In the genomic region with DNA sequence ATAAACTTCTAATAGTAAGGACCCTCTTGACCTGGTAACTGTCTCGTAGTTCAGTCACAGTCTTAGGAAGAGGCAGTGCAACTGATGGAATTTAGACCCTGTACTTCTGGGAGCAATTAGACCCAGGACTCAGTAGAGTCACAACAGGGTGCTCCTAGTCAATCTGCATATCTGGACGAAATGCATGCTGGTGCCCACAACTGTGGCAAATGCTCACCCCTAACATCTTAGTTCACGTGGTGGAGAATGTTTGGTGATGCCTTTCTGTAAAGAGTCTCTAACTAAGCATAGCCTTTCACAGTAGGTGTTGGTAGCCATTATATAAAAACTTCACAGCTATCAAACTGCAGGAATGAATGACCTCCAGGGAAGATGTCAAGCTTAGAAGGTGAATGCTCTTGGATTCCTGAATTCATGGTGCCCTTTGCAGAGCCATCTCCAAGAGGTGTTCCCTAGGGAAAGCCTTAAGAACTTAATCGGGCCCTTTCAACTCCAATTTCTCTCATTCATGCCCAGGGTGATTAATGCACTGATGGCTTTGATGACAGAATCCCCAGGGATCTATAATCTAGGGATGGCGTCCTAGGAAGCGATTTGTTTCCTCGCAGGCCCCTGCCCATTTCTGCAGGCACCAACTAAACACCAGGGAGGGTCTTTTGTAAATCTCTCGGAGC, we compare ENCODE assay signal across 30 mouse cellular contexts. TPM values are rescaled to one million over a fixed set of nuclear protein-coding genes. Genes with fewer than 3 reads are reported as not detected.
DNase-seq lines count a peak whose midpoint lies in the region; ATAC-seq and TF ChIP-seq lines count a peak whose summit lies in the region.
"Had no signal": no experiment of that assay in that cellular context is flagged by ENCODE, and none has a peak within 500 bp of the region (broad histone marks: within the 10 kb centered on the region; RNA-seq: fewer than 3 reads in every experiment).

No protein-coding gene starts in this region.

- WGBS in midbrain, embryonic 10.5 days, result 21% methylated on average over 8 of the region's 8 CpGs
- WGBS in midbrain, postnatal 0 days, result 26% methylated on average over 8 of the region's 8 CpGs
- 17% methylated on average over 8 of the region's 8 CpGs for WGBS in midbrain, embryonic 12.5 days
- 18% methylated on average over 8 of the region's 8 CpGs for whole genome bisulfite sequencing in midbrain, embryonic 15.5 days
- WGBS in midbrain, embryonic 14.5 days, result 11% methylated on average over 8 of the region's 8 CpGs

- TF ChIP-seq CTCF in midbrain, postnatal 0 days (IDR thresholded peaks at IDR 0.05), result no peak

- peak; percentile 17 for DNase-seq in embryo, embryonic 10.5 days (ENCODE audit: low spot score)
- no peak for DNase-seq in embryo, embryonic 10 days (ENCODE audit: low spot score)
- DNase-seq in midbrain, embryonic 10.5 days (ENCODE audit: low spot score), result peak; percentile 35
- DNase-seq in midbrain, postnatal 0 days (ENCODE audit: low spot score), result no peak
- DNase-seq in midbrain, embryonic 14.5 days, result peak; percentile 19
- no peak for DNase-seq in cerebellum, postnatal 25 days
- DNase-seq: adrenal gland, adult 8-10 months; adrenal gland, postnatal 14 days; adrenal gland, postnatal 36 days; B cell, adult 2 months; cerebellum, adult 11-12 months; cerebellum, adult 2 months; cerebellum, adult 9-10 months; cerebellum, postnatal 10 days; cerebellum, postnatal 36 days; embryo, embryonic 11 days had no signal

- H3K27ac ChIP-seq in midbrain, embryonic 10.5 days (replicated peaks), result no peak overlapping the region
- no peak overlapping the region for H3K27ac ChIP-seq in midbrain, postnatal 0 days (ENCODE audit: low read depth, low read length)
- H3K27ac ChIP-seq in midbrain, embryonic 12.5 days (replicated peaks), result no peak overlapping the region
- H3K27ac ChIP-seq in midbrain, embryonic 15.5 days, result no peak overlapping the region
- no peak overlapping the region for H3K27ac ChIP-seq in midbrain, embryonic 14.5 days (replicated peaks; ENCODE audit: low read depth, low read length)
- H3K27ac ChIP-seq: embryonic facial prominence, embryonic 13.5 days; embryonic facial prominence, embryonic 15.5 days; forebrain, embryonic 10.5 days; forebrain, embryonic 12.5 days had no signal

- no peak overlapping the region for H3K4me2 ChIP-seq in midbrain, postnatal 0 days (ENCODE audit: low read depth, low read length, poor library complexity, severe bottlenecking)
- H3K4me2 ChIP-seq in midbrain, embryonic 12.5 days (replicated peaks), result no peak overlapping the region
- no peak overlapping the region for H3K4me2 ChIP-seq in midbrain, embryonic 15.5 days
- H3K4me2 ChIP-seq in midbrain, embryonic 14.5 days (ENCODE audit: low read length), result no peak overlapping the region
- H3K4me2 ChIP-seq: embryonic facial prominence, embryonic 13.5 days; embryonic facial prominence, embryonic 15.5 days; forebrain, embryonic 12.5 days had no signal

- H3K36me3 ChIP-seq in midbrain, embryonic 10.5 days, result no peaks in the 10 kb centered on the region
- no peaks in the 10 kb centered on the region for H3K36me3 ChIP-seq in midbrain, postnatal 0 days (ENCODE audit: insufficient read depth, low read length)
- no peaks in the 10 kb centered on the region for H3K36me3 ChIP-seq in midbrain, embryonic 12.5 days
- H3K36me3 ChIP-seq in midbrain, embryonic 15.5 days (replicated peaks), result no peaks in the 10 kb centered on the region
- H3K36me3 ChIP-seq in midbrain, embryonic 14.5 days (ENCODE audit: control insufficient read depth, insufficient read depth, low read length), result no peaks in the 10 kb centered on the region
- H3K36me3 ChIP-seq: embryonic facial prominence, embryonic 13.5 days; embryonic facial prominence, embryonic 15.5 days; forebrain, embryonic 10.5 days; forebrain, embryonic 12.5 days; G1E had no signal

- no peak overlapping the region for H3K4me3 ChIP-seq in midbrain, embryonic 10.5 days
- no peak overlapping the region for H3K4me3 ChIP-seq in midbrain, postnatal 0 days (ENCODE audit: low read depth, low read length)
- H3K4me3 ChIP-seq in midbrain, embryonic 12.5 days, result no peak overlapping the region
- no peak overlapping the region for H3K4me3 ChIP-seq in midbrain, embryonic 15.5 days
- no peak overlapping the region for H3K4me3 ChIP-seq in midbrain, embryonic 14.5 days (replicated peaks; ENCODE audit: low read depth, low read length)
- H3K4me3 ChIP-seq: embryonic facial prominence, embryonic 13.5 days; embryonic facial prominence, embryonic 15.5 days; erythroblast, embryonic 14.5 days; forebrain, embryonic 10.5 days; forebrain, embryonic 12.5 days had no signal

- H3K9ac ChIP-seq in midbrain, postnatal 0 days (replicated peaks; ENCODE audit: low read length, poor library complexity, severe bottlenecking), result no peak overlapping the region
- H3K9ac ChIP-seq in midbrain, embryonic 12.5 days (replicated peaks), result no peak overlapping the region
- no peak overlapping the region for H3K9ac ChIP-seq in midbrain, embryonic 15.5 days
- H3K9ac ChIP-seq in midbrain, embryonic 14.5 days (replicated peaks; ENCODE audit: low read length), result no peak overlapping the region
- H3K9ac ChIP-seq: embryonic facial prominence, embryonic 13.5 days; embryonic facial prominence, embryonic 15.5 days; forebrain, embryonic 12.5 days had no signal

- H3K9me3 ChIP-seq in midbrain, embryonic 10.5 days (replicated peaks), result no peaks in the 10 kb centered on the region
- no peaks in the 10 kb centered on the region for H3K9me3 ChIP-seq in midbrain, postnatal 0 days (ENCODE audit: low read length)
- H3K9me3 ChIP-seq in midbrain, embryonic 12.5 days, result no peaks in the 10 kb centered on the region
- no peaks in the 10 kb centered on the region for H3K9me3 ChIP-seq in midbrain, embryonic 15.5 days
- no peaks in the 10 kb centered on the region for H3K9me3 ChIP-seq in midbrain, embryonic 14.5 days (ENCODE audit: control insufficient read depth, low read length)
- H3K9me3 ChIP-seq: embryonic facial prominence, embryonic 13.5 days; embryonic facial prominence, embryonic 15.5 days; forebrain, embryonic 10.5 days; forebrain, embryonic 12.5 days; G1E had no signal

- no peak for ATAC-seq in midbrain, postnatal 0 days (ENCODE audit: low FRiP score)
- peak; percentile 76 for ATAC-seq in midbrain, embryonic 12.5 days (ENCODE audit: low FRiP score, low read depth)
- ATAC-seq in midbrain, embryonic 15.5 days (replicated peaks), result no peak
- no peak for ATAC-seq in midbrain, embryonic 14.5 days (ENCODE audit: low FRiP score, low TSS enrichment)
- ATAC-seq: activated CD4-positive, CD25-positive, alpha-beta regulatory T cell, adult 4 months; CD4-positive, CD25-positive, alpha-beta regulatory T cell, adult 4 months; forebrain, embryonic 14.5 days; forebrain, embryonic 16.5 days; Patski had no signal

- peaks cover 20% of the 10 kb centered on the region for H3K27me3 ChIP-seq in midbrain, embryonic 10.5 days (ENCODE audit: low read depth, poor library complexity, severe bottlenecking)
- H3K27me3 ChIP-seq in midbrain, postnatal 0 days (ENCODE audit: insufficient read depth, low read length), result no peaks in the 10 kb centered on the region
- H3K27me3 ChIP-seq in midbrain, embryonic 12.5 days, result peaks cover 4% of the 10 kb centered on the region; the same call in 1 of the 2 replicates
- no peaks in the 10 kb centered on the region; the same call in 1 of the 2 replicates for H3K27me3 ChIP-seq in midbrain, embryonic 15.5 days (replicated peaks)
- H3K27me3 ChIP-seq in midbrain, embryonic 14.5 days (ENCODE audit: control insufficient read depth, insufficient read depth, low read length), result no peaks in the 10 kb centered on the region
- H3K27me3 ChIP-seq: CH12.LX; embryonic facial prominence, embryonic 15.5 days; forebrain, embryonic 12.5 days had no signal

- H3K4me1 ChIP-seq in midbrain, embryonic 10.5 days, result peaks cover 23% of the 10 kb centered on the region
- H3K4me1 ChIP-seq in midbrain, postnatal 0 days (ENCODE audit: insufficient read depth, low read length), result no peaks in the 10 kb centered on the region
- 0 out of 2 replicates have a peak, but pooled peaks cover 5% of the 10 kb centered on the region for H3K4me1 ChIP-seq in midbrain, embryonic 12.5 days
- H3K4me1 ChIP-seq in midbrain, embryonic 15.5 days, result no peaks in the 10 kb centered on the region
- H3K4me1 ChIP-seq in midbrain, embryonic 14.5 days (ENCODE audit: control insufficient read depth, insufficient read depth, low read length), result no peaks in the 10 kb centered on the region
- H3K4me1 ChIP-seq: embryonic facial prominence, embryonic 13.5 days; embryonic facial prominence, embryonic 15.5 days had no signal

RNA-seq across cellular contexts. Expression of a gene that starts 14.8 kb away (rescaled TPM):
- 17.1 and 21.6 TPM in 2 replicates for polyA plus RNA-seq in midbrain, embryonic 10.5 days (2016; fragmentation: Nextera tagmentation; extraction: Ambion mirVana)
- 78.9 and 91.8 TPM in 2 replicates for total RNA-seq in midbrain, postnatal 0 days (2014; rRNA removed)
- 27.1 and 28.5 TPM in 2 replicates for polyA plus RNA-seq in midbrain, postnatal 0 days (2015; fragmentation: Nextera tagmentation; extraction: Ambion mirVana)
- polyA plus RNA-seq in midbrain, embryonic 12.5 days (2016; fragmentation: Nextera tagmentation; extraction: Ambion mirVana), result 48.4 and 52.6 TPM in 2 replicates
- polyA plus RNA-seq in midbrain, embryonic 15.5 days (2015; fragmentation: Nextera tagmentation; extraction: Ambion mirVana), result 35.5 and 37.9 TPM in 2 replicates
- polyA plus RNA-seq in midbrain, embryonic 14.5 days (2014; fragmentation: Nextera tagmentation; extraction: Ambion mirVana), result 33.0 and 34.4 TPM in 2 replicates
- polyA plus RNA-seq: activated CD4-positive, CD25-positive, alpha-beta regulatory T cell, adult 4 months; CD4-positive, CD25-positive, alpha-beta regulatory T cell, adult 4 months; erythroblast, embryonic 14.5 days; G1E had no signal

RNA-seq across cellular contexts. Expression of a gene that starts 29.9 kb away (rescaled TPM):
- 22.2 and 26.9 TPM in 2 replicates for polyA plus RNA-seq in midbrain, embryonic 10.5 days (2016; fragmentation: Nextera tagmentation; extraction: Ambion mirVana)
- 114 and 132 TPM in 2 replicates for total RNA-seq in midbrain, postnatal 0 days (2014; rRNA removed)
- polyA plus RNA-seq in midbrain, postnatal 0 days (2015; fragmentation: Nextera tagmentation; extraction: Ambion mirVana), result 42.2 and 50.6 TPM in 2 replicates
- 59.0 and 78.8 TPM in 2 replicates for polyA plus RNA-seq in midbrain, embryonic 12.5 days (2016; fragmentation: Nextera tagmentation; extraction: Ambion mirVana)
- 69.4 and 70.8 TPM in 2 replicates for polyA plus RNA-seq in midbrain, embryonic 15.5 days (2015; fragmentation: Nextera tagmentation; extraction: Ambion mirVana)
- polyA plus RNA-seq in midbrain, embryonic 14.5 days (2014; fragmentation: Nextera tagmentation; extraction: Ambion mirVana), result 58.7 and 71.7 TPM in 2 replicates

Comparison
In these comparisons a context has a peak if more than half of its experiments do, and no peak if none do; other contexts are left out.
1. DNase-seq: peak in embryo, embryonic 10.5 days (single experiment), midbrain, embryonic 10.5 days (single experiment) and midbrain, embryonic 14.5 days (single experiment); none in embryo, embryonic 10 days (single experiment), midbrain, postnatal 0 days (single experiment) and cerebellum, postnatal 25 days (0 of 2).